Comparison of ENCODE assay signal across 17 mouse cellular contexts in genomic region chr19:54154400-54154799, GRCm38 (mm10).
"Had no signal": no experiment of that assay in that cellular context is flagged by ENCODE, and none has a peak within 500 bp of the region (broad histone marks: within the 10 kb centered on the region; RNA-seq: fewer than 3 reads in every experiment).

No protein-coding gene starts in this region.

- H3K36me3 ChIP-seq: lung, embryonic 15.5 days; midbrain, embryonic 13.5 days; midbrain, embryonic 15.5 days; neural tube, embryonic 12.5 days; stomach, embryonic 15.5 days had no signal

- H3K4me3 ChIP-seq: lung, embryonic 15.5 days; megakaryocyte, embryonic 14.5 days; midbrain, embryonic 13.5 days; midbrain, embryonic 15.5 days; neural tube, embryonic 12.5 days; stomach, embryonic 15.5 days had no signal

- H3K9me3 ChIP-seq: lung, embryonic 15.5 days; megakaryocyte, embryonic 14.5 days; midbrain, embryonic 13.5 days; midbrain, embryonic 15.5 days; neural tube, embryonic 12.5 days; stomach, embryonic 15.5 days had no signal

- H3K4me2 ChIP-seq: lung, embryonic 15.5 days; midbrain, embryonic 11.5 days; midbrain, embryonic 13.5 days; midbrain, embryonic 15.5 days; neural tube, embryonic 12.5 days; stomach, embryonic 15.5 days had no signal

- ATAC-seq: lung, postnatal 0 days; midbrain, embryonic 13.5 days; midbrain, embryonic 15.5 days had no signal

- H3K27me3 ChIP-seq: lung, embryonic 15.5 days; midbrain, embryonic 13.5 days; midbrain, embryonic 15.5 days; neural tube, embryonic 12.5 days; stomach, embryonic 15.5 days had no signal

- H3K4me1 ChIP-seq: lung, embryonic 15.5 days; midbrain, embryonic 13.5 days; midbrain, embryonic 15.5 days; neural tube, embryonic 12.5 days; stomach, embryonic 15.5 days had no signal

- DNase-seq: lung, adult 2 months; lung, postnatal 14 days; lung, postnatal 36 days; right cerebral cortex, postnatal 14 days; thymus, adult 2 months; thymus, postnatal 25 days; thymus, postnatal 4 days had no signal

- H3K9ac ChIP-seq: lung, embryonic 15.5 days; midbrain, embryonic 13.5 days; midbrain, embryonic 15.5 days; neural tube, embryonic 12.5 days; stomach, embryonic 15.5 days had no signal

- H3K27ac ChIP-seq: lung, embryonic 15.5 days; macrophage; midbrain, embryonic 13.5 days; midbrain, embryonic 15.5 days; neural tube, embryonic 12.5 days; stomach, embryonic 15.5 days; stomach, postnatal 0 days had no signal
